Mouse (Mus musculus): ENCODE results near the gene Slc2a3.
A peak's percentile ranks its signal among the peaks of the same experiment; 100 is the strongest.

The Slc2a3 gene

DNA sequence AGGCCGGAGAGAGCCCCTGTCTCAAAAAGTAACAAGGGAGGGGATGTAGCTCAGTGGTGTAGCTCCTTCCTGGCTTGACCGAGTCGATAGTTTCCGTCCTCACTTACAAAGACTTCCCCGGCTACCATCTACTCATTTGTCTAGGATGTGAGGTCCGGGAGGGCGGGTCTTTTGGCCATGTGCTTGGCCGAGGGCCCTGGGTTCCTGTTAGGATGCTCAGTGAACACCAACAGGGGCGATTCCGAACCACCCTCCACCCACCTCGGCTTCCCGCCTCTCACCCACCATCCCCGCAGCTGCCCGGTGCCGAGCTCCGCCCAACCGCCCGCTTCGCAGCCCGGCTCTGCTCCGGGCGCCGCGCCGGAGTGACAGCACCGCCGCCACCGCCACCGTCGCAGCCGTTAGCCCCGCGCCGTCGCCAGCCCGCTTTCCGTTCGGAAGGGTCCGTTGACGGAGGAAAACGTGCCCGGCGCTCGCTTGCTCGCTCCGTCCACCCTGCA lies at the start of gene Slc2a3:
Slc2a3 (minus strand) TSS at position 340 of the 500 bp plus-strand sequence.
- peak; percentile 77 for DNase-seq (ENCODE audit: low read depth)

DNA sequence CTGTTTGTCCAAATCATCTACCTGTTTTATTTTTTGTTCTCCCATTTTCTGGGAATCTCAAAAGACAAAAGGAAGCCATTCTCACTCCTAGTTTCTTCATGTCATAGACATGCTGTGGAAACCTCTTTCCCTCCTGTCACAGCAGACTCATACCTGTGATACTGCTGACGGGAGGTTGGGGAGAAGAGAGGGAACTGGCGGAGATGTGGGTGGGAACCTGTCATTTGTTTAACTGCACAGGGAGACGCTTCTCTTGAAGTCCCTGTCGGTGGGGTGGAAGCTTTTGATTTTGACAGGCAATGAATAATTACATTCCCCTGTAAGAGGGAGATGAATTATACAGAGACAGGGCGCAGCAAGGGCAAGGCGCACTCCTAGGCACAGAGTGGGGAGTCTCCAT lies 42.3 kb upstream of the Slc2a3 start:
- no peak for DNase-seq (ENCODE audit: low read depth)

DNA sequence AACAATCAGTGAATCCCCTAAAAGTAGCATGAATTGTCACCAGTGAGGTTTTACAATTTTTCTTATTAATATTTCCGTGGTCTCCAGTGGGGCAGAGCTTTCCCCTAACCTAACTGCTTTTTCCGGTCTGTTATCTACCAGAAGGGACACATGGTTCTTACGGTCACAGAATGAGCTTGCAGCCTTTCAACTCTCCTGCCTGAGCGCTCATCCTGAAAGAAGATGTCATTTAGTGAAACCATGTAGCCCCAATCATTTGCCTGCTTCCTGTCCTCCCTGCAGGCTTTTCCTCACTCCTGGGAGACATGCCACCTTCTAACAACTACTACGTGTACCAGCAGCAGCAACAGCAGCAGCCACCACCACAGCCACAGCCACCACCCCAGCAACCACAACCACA lies 36.1 kb upstream of the Slc2a3 start:
- DNase-seq (ENCODE audit: low read depth): no peak

DNA sequence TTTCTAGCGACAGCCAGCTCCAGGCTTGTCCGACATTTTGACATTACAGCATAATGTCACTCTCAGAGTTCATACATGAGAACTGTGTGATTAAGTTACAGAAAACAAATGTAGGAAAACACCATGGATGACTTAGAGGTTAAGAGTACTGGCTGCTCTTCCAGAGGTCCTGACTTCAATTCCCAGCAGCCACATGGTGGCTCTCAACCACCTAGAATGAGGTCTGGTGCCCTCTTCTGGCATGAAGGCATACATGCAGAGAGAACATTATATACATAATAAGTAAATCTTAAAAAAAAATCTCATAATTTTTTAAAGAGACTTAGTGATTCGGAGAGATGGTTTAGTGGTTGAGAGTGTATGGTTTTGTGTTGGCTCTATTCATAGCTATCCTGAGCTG lies 35.5 kb upstream of the Slc2a3 start:
- no peak for DNase-seq (ENCODE audit: low read depth)

DNA sequence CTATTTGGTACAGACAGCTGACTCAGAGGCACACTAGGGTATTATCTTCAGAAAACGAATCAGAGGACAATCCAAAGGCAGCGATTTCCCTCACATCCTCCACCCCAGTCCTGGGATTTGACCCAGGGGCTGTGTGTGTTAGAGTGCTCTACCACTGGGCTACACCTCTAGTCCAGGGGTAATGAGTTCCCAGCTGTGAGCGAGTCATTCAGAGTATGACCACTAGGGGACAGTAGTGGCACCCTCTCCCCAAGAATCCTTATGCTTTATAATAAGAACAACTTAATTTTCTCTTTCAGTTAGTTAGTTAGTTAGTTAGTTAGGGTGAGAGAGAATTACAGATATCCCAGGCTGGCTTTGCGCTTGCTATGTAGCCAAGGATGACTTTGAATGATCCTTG lies 32.9 kb upstream of the Slc2a3 start:
- peak; percentile 81 for DNase-seq (ENCODE audit: low read depth)

DNA sequence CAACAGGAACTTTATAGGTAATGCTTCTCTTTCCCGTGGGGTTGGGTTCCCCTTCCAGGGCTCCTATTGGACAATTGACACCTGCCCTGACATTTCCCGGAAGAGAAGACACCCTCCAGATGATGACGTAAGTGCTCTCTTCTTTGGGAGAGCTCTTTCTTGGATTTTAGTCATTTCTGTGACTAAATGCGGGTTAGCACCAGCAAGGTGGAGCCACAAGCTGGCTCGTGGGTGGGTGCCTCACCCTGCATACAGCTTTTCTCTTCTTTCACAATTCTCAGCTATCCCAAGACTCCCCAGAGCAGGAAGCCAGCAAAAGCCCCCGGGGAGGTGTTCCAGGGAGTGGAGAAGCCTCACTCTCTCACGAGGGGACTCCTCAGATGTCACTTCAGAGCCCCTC lies 31.4 kb upstream of the Slc2a3 start:
- no peak for DNase-seq (ENCODE audit: low read depth)

DNA sequence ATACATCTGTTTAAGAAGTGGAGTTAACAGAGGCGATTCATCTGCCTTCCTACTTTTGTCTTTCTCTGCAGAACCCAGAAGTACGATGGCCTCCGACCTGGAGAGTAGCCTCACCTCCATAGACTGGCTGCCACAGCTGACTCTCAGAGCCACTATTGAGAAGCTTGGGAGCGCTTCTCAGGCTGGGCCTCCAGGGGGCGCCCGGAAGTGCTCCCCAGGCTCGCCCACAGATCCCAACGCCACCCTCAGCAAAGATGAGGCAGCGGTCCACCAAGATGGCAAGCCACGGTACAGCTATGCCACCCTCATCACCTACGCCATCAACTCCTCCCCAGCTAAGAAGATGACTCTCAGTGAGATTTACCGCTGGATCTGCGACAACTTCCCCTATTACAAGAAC lies 26.6 kb upstream of the Slc2a3 start:
- DNase-seq (ENCODE audit: low read depth): peak; percentile 61

DNA sequence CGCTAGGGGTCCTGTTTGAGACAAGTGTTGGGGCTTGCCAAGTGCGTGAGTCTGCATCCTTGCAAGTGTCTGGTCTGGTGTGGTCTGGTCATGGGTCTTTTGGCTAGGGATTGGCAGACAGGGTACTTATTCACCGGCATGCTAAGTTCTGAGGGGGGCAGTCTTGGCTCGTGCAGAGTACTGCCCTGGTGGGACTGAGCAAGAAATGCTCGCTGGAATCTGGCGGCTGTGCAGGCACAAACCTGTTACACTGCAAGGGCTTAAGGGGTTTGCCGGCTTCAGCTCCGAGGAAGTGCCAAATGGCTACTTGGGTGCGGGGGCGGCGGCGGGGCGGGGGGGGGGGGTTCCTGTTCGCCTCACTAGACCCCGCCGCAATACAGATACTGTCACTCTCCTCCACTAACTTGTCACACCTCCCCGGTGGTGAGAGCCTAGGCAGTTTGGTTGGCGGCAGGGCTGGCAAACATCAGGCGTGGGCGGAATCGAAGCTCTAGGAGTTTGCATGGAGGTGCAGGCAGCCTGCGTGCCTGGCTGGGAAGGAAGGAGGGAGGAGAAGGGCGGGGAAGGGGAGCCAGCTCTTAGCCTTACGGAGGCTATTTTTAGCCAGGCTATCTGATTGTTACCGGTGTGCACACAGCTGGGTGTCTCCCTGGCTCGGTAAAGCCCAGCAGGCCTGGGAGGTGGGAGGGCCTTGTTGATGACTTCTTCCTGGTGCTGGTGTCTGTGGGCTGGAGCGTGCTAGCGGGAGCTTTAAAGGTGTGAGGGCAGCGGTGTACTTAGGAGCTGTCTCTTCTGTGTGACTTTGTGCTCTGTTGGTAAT lies 24.7 kb upstream of the Slc2a3 start:
- DNase-seq (ENCODE audit: low read depth): peak; percentile 84

DNA sequence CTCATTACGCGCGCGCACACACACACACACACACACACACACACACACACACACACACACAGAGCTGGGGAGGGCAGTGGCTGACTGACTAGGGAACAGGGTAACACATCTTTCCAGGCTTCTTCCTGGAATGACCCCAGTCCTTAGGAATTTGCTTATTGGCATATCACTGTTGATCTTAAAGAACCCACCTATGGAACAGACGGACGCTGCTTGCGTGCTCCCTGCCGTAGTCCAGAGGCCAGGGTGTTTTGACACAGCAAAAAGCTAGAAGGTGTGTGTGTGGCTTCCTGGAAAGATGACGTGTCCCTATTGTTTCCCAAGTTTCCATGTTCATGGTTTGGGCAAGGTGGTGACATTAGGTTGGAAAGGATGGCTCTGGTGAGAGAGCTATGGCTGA lies 23.7 kb upstream of the Slc2a3 start:
- DNase-seq (ENCODE audit: low read depth): no peak

DNA sequence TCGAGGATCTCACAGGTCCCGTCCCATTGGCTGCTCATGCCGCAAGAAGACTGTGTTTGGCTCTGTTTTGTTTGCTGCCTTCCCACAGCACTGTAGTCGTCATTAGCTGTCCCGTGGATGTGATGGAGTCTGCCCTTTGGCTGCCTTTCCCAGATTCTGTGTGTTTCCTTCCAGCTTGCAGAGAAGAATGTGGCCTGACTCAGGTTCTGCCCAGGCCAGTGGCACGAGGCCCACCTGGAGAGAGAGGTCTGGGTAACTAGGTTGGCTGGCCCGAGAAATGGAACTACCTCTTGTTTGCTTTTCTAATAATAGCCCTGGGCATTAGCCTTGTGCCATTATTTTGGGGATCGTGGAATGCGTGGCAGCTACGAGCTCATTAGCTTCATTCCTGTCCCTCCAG lies 22.6 kb upstream of the Slc2a3 start:
- no peak for DNase-seq (ENCODE audit: low read depth)

DNA sequence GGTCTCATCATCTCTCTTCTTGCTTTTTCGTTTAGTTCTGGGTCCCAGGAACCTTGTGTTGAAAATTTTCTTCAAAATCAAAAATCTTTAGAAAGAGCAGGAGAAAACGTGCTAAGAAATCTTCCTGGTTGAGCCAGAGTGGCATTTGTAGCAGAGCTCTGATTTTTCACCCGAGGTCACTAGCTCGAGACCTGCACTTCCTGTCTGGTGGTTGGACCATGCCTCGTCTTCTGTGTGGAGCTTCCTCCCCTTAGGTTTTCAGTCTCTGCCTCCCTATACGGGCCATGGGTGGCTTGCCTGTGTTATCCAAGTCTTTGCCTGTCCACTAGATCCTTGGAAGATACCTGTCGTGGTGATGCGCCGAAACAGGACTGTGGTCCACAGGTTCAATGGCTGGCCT lies 20.4 kb upstream of the Slc2a3 start:
- DNase-seq (ENCODE audit: low read depth): peak; percentile 46

DNA sequence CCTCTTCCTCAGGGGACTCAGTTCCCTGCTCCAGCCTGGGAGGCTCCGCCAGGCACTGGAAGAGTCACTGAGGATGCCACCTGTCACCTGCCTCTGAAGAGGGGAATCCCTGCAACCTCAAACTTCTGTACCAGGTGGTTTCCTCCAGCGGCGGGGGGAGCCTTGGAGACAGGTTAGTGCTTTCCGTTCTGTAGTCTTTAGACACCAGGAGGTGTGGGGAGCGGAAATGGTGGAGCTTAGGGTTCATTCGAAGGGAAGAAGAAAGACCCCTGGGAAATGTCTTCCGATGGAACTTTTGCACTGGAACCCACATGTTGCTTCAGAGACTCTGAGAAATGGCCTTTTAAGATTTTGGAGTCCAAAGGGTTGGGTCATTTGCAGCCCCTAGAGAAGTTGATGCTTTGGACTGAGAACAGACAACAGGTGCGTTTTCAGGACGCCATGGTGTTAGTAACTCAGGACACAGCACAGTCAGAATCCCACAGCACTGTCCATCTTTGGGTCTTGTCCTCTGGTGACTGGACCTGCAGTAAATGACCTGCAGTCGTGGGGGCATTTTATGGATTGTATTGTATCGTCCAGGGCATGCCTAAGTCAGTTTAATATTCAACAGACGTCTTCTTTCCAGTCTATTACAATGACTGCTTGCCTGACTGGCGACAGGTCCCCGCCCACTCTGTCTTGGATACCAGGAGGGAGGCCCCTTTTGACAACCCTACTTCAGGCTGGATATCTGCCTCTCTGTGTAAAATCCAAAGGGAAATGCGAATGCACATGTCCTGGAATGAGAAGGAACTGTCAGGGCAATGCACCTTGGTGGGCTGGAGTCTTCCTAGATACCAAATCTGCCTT lies 19.6 kb upstream of the Slc2a3 start:
- DNase-seq (ENCODE audit: low read depth): peak; percentile 89

DNA sequence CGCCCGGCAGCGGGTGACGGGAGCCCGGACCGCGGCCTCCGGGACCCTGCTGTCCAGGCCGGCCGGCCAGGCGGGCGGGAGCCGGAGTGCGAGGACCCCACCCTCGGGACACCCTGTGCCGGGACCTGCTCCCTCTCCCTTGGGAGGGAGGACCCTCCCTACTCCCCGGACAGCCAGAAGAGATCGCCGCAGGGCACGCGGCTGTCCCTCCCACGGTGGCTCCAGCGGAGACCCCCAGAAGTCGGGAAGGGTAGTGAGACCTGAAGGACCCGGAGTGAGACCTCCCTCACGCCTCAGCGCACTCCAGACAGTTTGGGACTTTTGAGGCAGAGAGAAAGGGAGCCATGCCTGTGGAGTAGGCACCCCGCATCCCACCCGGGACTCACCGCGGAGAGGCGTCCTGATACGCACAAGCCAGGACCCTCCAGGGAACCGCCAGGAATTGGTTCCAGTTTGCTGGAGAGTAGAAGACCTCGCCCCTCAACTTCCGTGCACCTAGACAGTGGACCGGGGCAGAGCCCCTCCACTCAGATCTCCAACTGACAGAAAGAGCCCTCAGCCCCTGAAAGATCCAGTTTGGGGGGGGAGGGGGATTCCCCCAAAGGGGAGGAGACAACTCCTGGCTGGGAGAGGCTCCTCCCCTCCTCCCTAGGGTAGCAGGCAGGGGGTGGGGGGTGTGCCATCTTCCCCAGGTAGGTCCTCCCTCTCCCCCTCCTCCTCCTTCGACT lies 18.8 kb upstream of the Slc2a3 start:
- DNase-seq (ENCODE audit: low read depth): no peak

DNA sequence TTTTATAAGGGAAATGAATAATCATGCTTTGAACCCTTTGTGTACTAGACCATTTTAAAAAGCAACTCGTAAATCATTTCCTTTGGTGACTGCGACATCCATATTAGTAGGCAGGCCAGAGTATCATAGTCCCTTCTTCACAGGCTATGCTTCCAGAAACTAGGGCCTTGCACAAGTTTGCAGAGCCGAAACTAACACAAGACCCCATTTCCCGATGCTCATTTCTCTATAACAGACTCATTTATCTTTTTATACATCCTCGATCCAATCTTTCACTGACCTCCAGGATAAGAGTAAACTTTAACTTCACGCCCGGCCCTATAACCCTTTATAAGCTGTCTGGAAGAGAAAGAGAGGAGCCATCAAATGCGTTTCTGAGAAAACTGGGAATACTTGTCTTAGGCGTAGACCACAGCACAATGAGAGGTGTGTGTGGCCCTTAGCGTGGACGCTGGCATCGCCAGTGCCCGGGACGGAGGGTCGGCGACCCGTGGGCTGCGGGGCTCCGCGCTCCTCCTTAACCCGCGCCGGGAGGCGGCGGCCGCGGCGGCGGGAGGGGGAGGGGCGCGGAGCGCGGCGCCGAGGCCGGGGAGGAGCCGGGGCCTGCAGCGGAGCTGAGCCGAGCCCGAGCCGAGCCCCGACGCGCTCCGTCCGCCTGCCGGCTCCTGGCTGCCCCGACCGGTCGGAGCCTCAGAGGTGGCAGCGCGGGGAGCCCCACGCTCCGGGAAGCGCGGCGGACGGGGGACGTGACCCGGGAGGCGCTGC lies 18.0 kb upstream of the Slc2a3 start, which contains the start of gene Foxj2:
Foxj2 (plus strand) TSS at position 609 of the 765 bp plus-strand sequence.
- DNase-seq (ENCODE audit: low read depth): peak; percentile 78

DNA sequence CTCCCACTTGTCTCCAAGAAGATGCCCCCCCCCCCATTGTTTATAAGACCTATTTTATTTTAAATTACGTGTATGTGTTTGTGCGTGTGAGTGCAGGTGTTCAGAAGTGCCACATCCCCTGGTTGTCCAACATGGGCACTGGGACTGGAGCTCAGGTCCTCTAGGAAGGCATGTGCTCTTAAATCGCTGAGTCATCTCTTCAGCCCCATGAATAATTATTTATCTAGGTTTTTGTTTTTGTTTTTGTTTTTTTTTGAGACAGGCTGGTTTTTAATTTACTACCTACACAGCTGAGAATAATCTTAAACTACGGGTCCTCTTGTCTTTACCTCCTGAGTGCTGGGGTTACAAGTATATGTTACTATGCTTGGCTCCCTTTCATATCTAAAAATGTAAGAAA lies 12.2 kb upstream of the Slc2a3 start:
- DNase-seq (ENCODE audit: low read depth): no peak

DNA sequence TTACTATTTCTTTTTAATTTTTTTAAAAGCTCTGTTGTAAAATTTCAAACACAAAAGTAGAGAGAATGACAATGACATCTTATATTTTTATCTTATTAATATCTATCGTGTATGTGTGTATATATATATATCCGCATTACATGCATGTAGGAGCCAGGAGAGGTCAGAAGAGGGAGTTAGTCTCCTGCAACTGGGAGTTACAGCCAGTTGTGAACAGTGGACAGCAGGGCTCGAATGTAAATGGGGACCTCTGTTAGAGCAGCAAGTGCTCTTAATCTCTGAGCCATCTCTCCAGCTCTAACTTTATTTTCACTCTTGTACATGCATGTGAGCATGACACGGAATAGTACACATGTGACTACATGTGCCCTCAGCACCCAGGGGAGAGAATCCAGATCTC lies 11.3 kb upstream of the Slc2a3 start:
- no peak for DNase-seq (ENCODE audit: low read depth)

DNA sequence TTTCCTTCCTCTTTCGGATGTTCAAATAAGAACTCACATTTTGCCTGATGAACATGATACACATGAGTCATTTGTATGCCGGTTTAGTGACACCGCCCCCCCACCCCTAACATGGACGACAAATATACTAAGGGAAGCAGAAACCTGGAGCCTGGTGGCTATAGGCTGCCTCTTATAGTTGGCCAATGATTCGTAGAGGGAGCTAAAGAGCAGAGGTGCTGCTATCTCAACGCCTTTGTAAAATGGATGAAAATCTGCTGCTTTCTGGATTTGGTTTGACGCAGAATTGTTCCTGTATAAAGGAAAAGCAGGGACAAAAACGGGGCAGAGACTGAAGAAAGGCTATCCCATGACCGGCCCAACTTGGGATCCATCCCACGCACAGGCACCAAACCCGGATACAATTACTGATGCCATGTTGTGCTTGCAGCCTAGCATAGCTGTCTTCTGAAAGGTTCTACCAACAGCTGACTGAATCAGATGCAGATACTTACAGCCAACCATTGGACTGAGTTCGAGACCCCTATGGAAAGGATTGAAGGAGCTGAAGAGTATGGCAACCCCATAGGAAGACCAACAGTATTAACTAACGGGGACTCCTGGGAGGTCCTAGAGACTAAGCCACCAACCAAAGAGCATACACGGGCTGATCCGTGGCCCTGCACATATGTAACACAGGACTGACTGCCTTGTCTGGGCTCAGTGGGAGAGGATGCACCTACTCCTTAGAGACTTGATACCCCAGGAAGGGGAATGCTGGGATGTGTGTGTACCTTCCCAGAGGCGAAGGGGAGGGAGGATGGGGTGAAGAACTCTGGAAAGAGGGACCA lies 10.5 kb upstream of the Slc2a3 start:
- DNase-seq (ENCODE audit: low read depth): peak; percentile 88

DNA sequence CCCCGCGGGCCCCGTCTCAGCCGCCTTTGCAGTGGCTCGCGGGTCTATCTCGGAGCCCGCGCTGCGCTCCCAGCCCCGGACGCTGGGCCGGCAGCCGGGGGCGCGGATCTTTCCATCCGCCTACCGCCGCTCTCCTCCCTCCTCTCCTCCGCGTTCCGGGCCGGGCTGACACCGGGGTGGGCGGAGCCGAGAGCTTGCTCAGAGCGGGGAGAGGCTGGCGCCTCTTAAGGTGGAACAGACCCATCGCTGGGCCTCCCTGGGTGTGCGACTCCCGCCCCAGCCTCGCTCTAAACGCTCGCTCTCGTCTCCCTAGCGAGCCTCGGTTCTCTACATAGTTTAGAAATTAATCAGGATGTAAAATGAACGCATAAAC lies 9.8 kb upstream of the Slc2a3 start:
- peak; percentile 96 for DNase-seq (ENCODE audit: low read depth)

DNA sequence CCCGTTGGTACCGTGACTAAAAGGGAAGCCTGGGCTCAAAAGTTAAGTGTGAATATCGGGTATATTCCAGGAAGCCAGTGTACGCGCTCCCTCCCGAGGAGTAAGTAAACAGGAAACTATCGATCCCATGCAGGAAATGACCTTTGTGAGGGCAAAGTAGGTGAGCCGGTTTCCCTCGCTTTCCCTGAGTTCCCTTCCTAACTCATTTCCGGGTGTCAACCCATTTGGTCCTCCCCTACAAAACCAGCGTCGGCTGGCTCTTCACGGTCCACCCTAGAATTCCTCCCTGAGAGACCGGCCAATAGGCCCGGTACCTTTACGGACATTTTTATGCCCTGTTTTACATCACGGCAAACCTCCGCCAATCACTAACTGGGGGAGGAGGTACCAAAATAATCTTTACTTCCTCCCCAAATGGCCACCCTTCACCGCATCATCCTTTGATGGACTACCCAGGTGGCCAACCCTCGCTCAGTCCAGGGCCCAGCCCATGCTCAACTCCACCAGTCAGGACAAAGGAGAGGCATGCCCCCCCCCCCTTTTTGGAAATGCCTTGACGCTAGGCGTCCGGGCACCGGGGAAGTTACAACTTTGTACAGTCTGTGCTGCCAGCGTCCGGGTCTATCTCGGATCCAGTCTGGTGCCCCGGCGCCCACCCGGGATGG lies 9.3 kb upstream of the Slc2a3 start:
- peak; percentile 99 for DNase-seq (ENCODE audit: low read depth)

DNA sequence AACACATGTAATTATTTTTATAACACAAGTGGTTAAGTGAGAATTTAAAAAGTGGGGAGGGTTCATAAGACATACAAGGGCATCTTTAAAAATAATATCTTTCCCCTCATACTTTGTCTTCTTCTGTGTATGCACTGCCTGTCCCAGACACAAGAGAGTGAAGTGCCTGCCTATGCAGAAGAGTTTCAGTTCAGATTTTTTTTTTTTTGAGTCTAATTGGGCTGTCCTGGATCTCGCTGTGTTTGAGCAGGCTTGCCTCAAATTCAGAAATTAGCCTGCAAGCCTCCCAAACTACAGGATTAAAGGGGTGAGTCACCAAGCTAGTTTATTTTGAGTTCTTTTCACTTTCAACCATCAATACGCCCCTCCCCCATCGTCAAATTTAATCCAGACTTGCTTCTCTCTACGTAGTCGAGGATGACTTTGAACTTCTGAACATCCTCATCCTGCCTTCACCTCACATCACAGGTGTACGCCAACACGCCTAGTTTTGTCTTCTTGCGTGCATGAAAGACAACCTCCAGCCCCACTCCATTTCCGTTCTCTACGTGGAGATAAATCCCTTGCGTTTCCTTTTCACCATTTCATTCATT lies 8.7 kb upstream of the Slc2a3 start:
- peak; percentile 92 for DNase-seq (ENCODE audit: low read depth)
